Mouse (Mus musculus): ENCODE measurements around the gene Socs3.

Socs3 gene

GRCm38 (mm10) chr11:117918541-117918940 lies 51.3 kb downstream of the Socs3 start:
- no peak for DNase-seq

Measured in thymus, postnatal 14 days (tissue).